In genomic region chr5:110429045-110429444, GRCm38 (mm10) we compare ENCODE assay signal across 9 mouse cellular contexts. TPM values are rescaled to one million over a fixed set of nuclear protein-coding genes. Genes with fewer than 3 reads are reported as not detected.
DNase-seq lines count a peak whose midpoint lies in the region; ATAC-seq and TF ChIP-seq lines count a peak whose summit lies in the region.
"Had no signal": no experiment of that assay in that cellular context is flagged by ENCODE, and none has a peak within 500 bp of the region (broad histone marks: within the 10 kb centered on the region; RNA-seq: fewer than 3 reads in every experiment).

No protein-coding gene starts in this region.

- H3K27me3 ChIP-seq in forebrain, embryonic 14.5 days (replicated peaks; ENCODE audit: control insufficient read depth, insufficient read depth, low read length): no peaks in the 10 kb centered on the region
- H3K27me3 ChIP-seq in limb, embryonic 14.5 days (ENCODE audit: control insufficient read depth, insufficient read depth, low read length): no peaks in the 10 kb centered on the region
- no peaks in the 10 kb centered on the region for H3K27me3 ChIP-seq in midbrain, postnatal 0 days (ENCODE audit: insufficient read depth, low read length)
- H3K27me3 ChIP-seq: megakaryocyte, embryonic 14.5 days had no signal

- H3K4me2 ChIP-seq in forebrain, embryonic 14.5 days (ENCODE audit: low read length): no peak overlapping the region
- H3K4me2 ChIP-seq in limb, embryonic 14.5 days (replicated peaks; ENCODE audit: low read depth, low read length, severe bottlenecking): no peak overlapping the region
- H3K4me2 ChIP-seq in midbrain, postnatal 0 days (ENCODE audit: low read depth, low read length, poor library complexity, severe bottlenecking): no peak overlapping the region

- H3K9ac ChIP-seq in forebrain, embryonic 14.5 days (ENCODE audit: low read length): no peak overlapping the region; the same call in 1 of the 2 replicates
- no peak overlapping the region for H3K9ac ChIP-seq in limb, embryonic 14.5 days (ENCODE audit: low read depth, low read length, severe bottlenecking)
- H3K9ac ChIP-seq in midbrain, postnatal 0 days (replicated peaks; ENCODE audit: low read length, poor library complexity, severe bottlenecking): no peak overlapping the region

- H3K4me1 ChIP-seq in forebrain, embryonic 14.5 days (ENCODE audit: control insufficient read depth, insufficient read depth, low read length): no peaks in the 10 kb centered on the region; the same call in 1 of the 2 replicates
- no peaks in the 10 kb centered on the region for H3K4me1 ChIP-seq in limb, embryonic 14.5 days (ENCODE audit: control insufficient read depth, insufficient read depth, low read length)
- no peaks in the 10 kb centered on the region for H3K4me1 ChIP-seq in midbrain, postnatal 0 days (ENCODE audit: insufficient read depth, low read length)

- H3K27ac ChIP-seq in forebrain, embryonic 14.5 days (ENCODE audit: low read depth, low read length): no peak overlapping the region
- no peak overlapping the region for H3K27ac ChIP-seq in limb, embryonic 14.5 days (replicated peaks; ENCODE audit: low read depth, low read length)
- no peak overlapping the region for H3K27ac ChIP-seq in midbrain, postnatal 0 days (ENCODE audit: low read depth, low read length)

- no peaks in the 10 kb centered on the region for H3K9me3 ChIP-seq in forebrain, embryonic 14.5 days (replicated peaks; ENCODE audit: control insufficient read depth, low read length)
- no peaks in the 10 kb centered on the region for H3K9me3 ChIP-seq in limb, embryonic 14.5 days (ENCODE audit: control insufficient read depth, low read length)
- H3K9me3 ChIP-seq in midbrain, postnatal 0 days (ENCODE audit: low read length): no peaks in the 10 kb centered on the region
- H3K9me3 ChIP-seq: megakaryocyte, embryonic 14.5 days had no signal

- ATAC-seq in forebrain, embryonic 14.5 days: peak; percentile 92
- ATAC-seq in limb, embryonic 14.5 days (ENCODE audit: low FRiP score, low read depth): peak; percentile 85
- peak; percentile 73; the same call in 1 of the 2 replicates for ATAC-seq in midbrain, postnatal 0 days (ENCODE audit: low FRiP score)

- 24% methylated on average over 9 of the region's 9 CpGs for WGBS in forebrain, embryonic 14.5 days
- WGBS in limb, embryonic 14.5 days: 46% methylated on average over 9 of the region's 9 CpGs
- WGBS in midbrain, postnatal 0 days: 40% methylated on average over 9 of the region's 9 CpGs

- peaks cover 26% of the 10 kb centered on the region for H3K36me3 ChIP-seq in forebrain, embryonic 14.5 days (ENCODE audit: control insufficient read depth, insufficient read depth, low read length)
- peaks cover 29% of the 10 kb centered on the region for H3K36me3 ChIP-seq in limb, embryonic 14.5 days (ENCODE audit: control insufficient read depth, insufficient read depth, low read length)
- H3K36me3 ChIP-seq in midbrain, postnatal 0 days (ENCODE audit: insufficient read depth, low read length): peaks cover 22% of the 10 kb centered on the region

- DNase-seq in ovary, postnatal 14 days (ENCODE audit: low spot score): peak; percentile 54
- DNase-seq in ovary, adult 18-20 months (ENCODE audit: low spot score): no peak
- DNase-seq in c-Kit-positive CD71-positive TER-119-positive erythroid progenitor cells, embryonic 14.5 days (ENCODE audit: low spot score): peak; percentile 32
- DNase-seq in forebrain, embryonic 14.5 days (ENCODE audit: low spot score): peak; percentile 89
- peak; percentile 58 for DNase-seq in induced T-regulatory cell, adult 2 months (ENCODE audit: low read depth)
- peak; percentile 75 for DNase-seq in limb, embryonic 14.5 days (ENCODE audit: low spot score)
- peak; percentile 75 for DNase-seq in midbrain, postnatal 0 days (ENCODE audit: low spot score)
- peak; percentile 48 for DNase-seq in thymus, postnatal 0 days (ENCODE audit: low spot score)

- TF ChIP-seq POLR2A in limb, embryonic 14.5 days (IDR thresholded peaks at IDR 0.05; ENCODE audit: borderline replicate concordance, extremely low read depth, insufficient read depth, insufficient read length): no peak

- TF ChIP-seq CTCF in midbrain, postnatal 0 days (IDR thresholded peaks at IDR 0.05): peak; percentile 85

- no peak overlapping the region for H3K4me3 ChIP-seq in forebrain, embryonic 14.5 days (ENCODE audit: low read depth, low read length)
- no peak overlapping the region for H3K4me3 ChIP-seq in limb, embryonic 14.5 days (replicated peaks; ENCODE audit: low read length)
- no peak overlapping the region for H3K4me3 ChIP-seq in midbrain, postnatal 0 days (ENCODE audit: low read depth, low read length)
- H3K4me3 ChIP-seq: megakaryocyte, embryonic 14.5 days had no signal

RNA-seq across cellular contexts. Expression of gene Fbrsl1, which starts 19.3 kb away (rescaled TPM):
- polyA plus RNA-seq in forebrain, embryonic 14.5 days (2014; fragmentation: Nextera tagmentation; extraction: Ambion mirVana): 15.0 and 19.8 TPM in 2 replicates
- 49.8 and 68.3 TPM in 2 replicates for polyA plus RNA-seq in limb, embryonic 14.5 days (2012; rRNA removed)
- 20.8 and 23.5 TPM in 2 replicates for polyA plus RNA-seq in limb, embryonic 14.5 days (2014; fragmentation: Nextera tagmentation; extraction: Ambion mirVana)
- total RNA-seq in midbrain, postnatal 0 days (2014; rRNA removed): 32.8 and 36.2 TPM in 2 replicates
- 14.7 and 20.3 TPM in 2 replicates for polyA plus RNA-seq in midbrain, postnatal 0 days (2015; fragmentation: Nextera tagmentation; extraction: Ambion mirVana)
- 8.5 and 10.4 TPM in 2 replicates for polyA plus RNA-seq in thymus, postnatal 0 days (2015; fragmentation: Nextera tagmentation; extraction: Ambion mirVana)
